Mouse (Mus musculus): Measurements from ENCODE around the gene C2cd3.

DNA sequence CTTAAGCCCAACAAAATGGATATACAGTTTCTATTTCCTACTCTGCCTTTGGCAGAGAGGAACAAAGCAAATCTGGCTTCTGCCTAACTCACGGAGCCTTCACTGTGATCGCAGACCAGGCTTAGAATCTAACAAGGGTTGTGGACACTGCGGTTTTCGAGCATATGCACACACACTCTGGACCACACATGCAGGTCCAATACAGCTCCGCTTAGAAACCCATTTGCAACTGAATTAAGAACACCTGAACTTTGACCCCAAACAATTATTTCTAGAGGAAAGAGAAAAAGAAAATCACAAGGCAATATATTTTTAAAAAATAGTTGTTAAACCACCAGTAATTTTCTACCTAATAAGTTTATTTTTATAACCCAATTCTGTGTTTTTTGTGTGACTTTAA is 15.7 kb upstream of the C2cd3 start:
- TF ChIP-seq CTCF (IDR thresholded peaks at IDR 0.05; ENCODE audit: control insufficient read depth, insufficient read depth, low read length) (no peak), POLR2A (IDR thresholded peaks at IDR 0.05; ENCODE audit: borderline replicate concordance, control insufficient read depth, low read depth, low read length) (no peak)
